Mouse (Mus musculus): ENCODE data around the gene Gjc1. TPM values are rescaled to one million over a fixed set of nuclear protein-coding genes. Genes with fewer than 3 reads are reported as not detected.

Gene Gjc1
- total RNA-seq, 2 experiments from 2014 or later, result 12.0 to 16.4 TPM

Other genes with a start within 250 kb of the Gjc1 start
- not detected for gene Gm11627, start 240.2 kb downstream of the Gjc1 start, total RNA-seq (2021)
- 1 to 10 TPM; 2.6 to 3.6 TPM for gene Fzd2, start 215.3 kb downstream of the Gjc1 start, total RNA-seq (2021)
- not detected for gene Meioc, start 156.0 kb downstream of the Gjc1 start, total RNA-seq (2021)
- 10 to 100 TPM; 21.7 to 30.4 TPM for gene Ccdc43, start 121.9 kb downstream of the Gjc1 start, total RNA-seq (2021)
- 1 to 10 TPM; 1.9 to 5.5 TPM for gene Adam11, start 58.3 kb downstream of the Gjc1 start, total RNA-seq (2021)
- gene Higd1b, start 16.1 kb upstream of the Gjc1 start, total RNA-seq (2021), result 1 to 10 TPM; 1.2 to 4.1 TPM
- 10 to 100 TPM; 64.6 to 70.2 TPM for gene Eftud2, start 61.3 kb upstream of the Gjc1 start, total RNA-seq (2021)
- under 1 TPM; 0.32 to 0.36 TPM for gene Ccdc103, start 61.5 kb upstream of the Gjc1 start, total RNA-seq (2021)
- gene Fam187a, start 65.5 kb upstream of the Gjc1 start, total RNA-seq (2021), result not detected
- 1 to 10 TPM in 1 of 2 experiments, under 1 TPM in 1; 0.76 to 1.1 TPM for gene Gfap, start 81.2 kb upstream of the Gjc1 start, total RNA-seq (2021)
- gene Kif18b, start 105.4 kb upstream of the Gjc1 start, total RNA-seq (2021), result under 1 TPM; 0.51 to 0.73 TPM
- 10 to 100 TPM; 49.2 to 60.0 TPM for gene C1ql1, start 127.0 kb upstream of the Gjc1 start, total RNA-seq (2021)
- 100 to 1,000 TPM in 1 of 2 experiments, 10 to 100 TPM in 1; 97.0 to 100 TPM for gene Nmt1, start 208.5 kb upstream of the Gjc1 start, total RNA-seq (2021)
- 10 to 100 TPM; 44.7 to 54.1 TPM for gene Dcakd, start 208.6 kb upstream of the Gjc1 start, total RNA-seq (2021)